Mouse (Mus musculus) ES-Bruce4 (cell line): ENCODE results near the gene Dis3l2. TPM values are rescaled to one million over a fixed set of nuclear protein-coding genes. Genes with fewer than 3 reads are reported as not detected.

Experiments
- H3K27ac ChIP-seq: 2 replicates; pipeline ENCODE4 v1.5.1; 2012; ENCODE audit warnings: low read length, inconsistent platforms; ENCODE audit not compliant: insufficient read depth
- H3K27me3 ChIP-seq: 2 replicates; pipeline ENCODE4 v1.6.1; 2012; ENCODE audit warnings: mild to moderate bottlenecking, low read length, inconsistent platforms; ENCODE audit not compliant: control insufficient read depth, poor library complexity, insufficient read depth, severe bottlenecking
- H3K36me3 ChIP-seq: 2 replicates; pipeline ENCODE4 v1.6.1; 2012; ENCODE audit warnings: inconsistent platforms, mild to moderate bottlenecking, low read length, moderate library complexity; ENCODE audit not compliant: control insufficient read depth, poor library complexity, insufficient read depth, severe bottlenecking
- H3K4me1 ChIP-seq: one replicate; pipeline ENCODE4 v1.8.1; 2011; ENCODE audit warnings: low read length; ENCODE audit not compliant: control insufficient read depth, insufficient read depth
- H3K4me3 ChIP-seq: 2 replicates; pipeline ENCODE4 v1.5.1; 2011; ENCODE audit warnings: low read depth, mild to moderate bottlenecking, low read length
- H3K9ac ChIP-seq: 2 replicates; pipeline ENCODE4 v1.6.1; 2012; ENCODE audit warnings: low read depth, mild to moderate bottlenecking, inconsistent platforms; ENCODE audit not compliant: poor library complexity, severe bottlenecking
- H3K9me3 ChIP-seq: replicated peaks from 2 replicates; pipeline ENCODE4 v1.6.1; 2012; ENCODE audit warnings: mild to moderate bottlenecking, low read length, inconsistent platforms; ENCODE audit not compliant: control insufficient read depth, poor library complexity, insufficient read depth, severe bottlenecking
- CTCF ChIP-seq: IDR thresholded peaks from one replicate; pipeline ENCODE4 v1.8.1; 2011; ENCODE audit warnings: low read depth, low read length
- EP300 ChIP-seq: IDR thresholded peaks from 2 replicates; pipeline ENCODE4 v1.6.1; 2011; ENCODE audit warnings: low read depth, low read length; ENCODE audit not compliant: insufficient read depth
- POLR2A ChIP-seq: IDR thresholded peaks from one replicate; pipeline ENCODE4 v1.8.1; 2011; ENCODE audit warnings: low read length; ENCODE audit not compliant: insufficient read depth
- polyA plus RNA-seq: library from polyadenylated mRNA; stranded (reverse); fragments of >200 nt; gene quantifications from 2 replicates; pipeline ENCODE4 v1.2.4, GENCODE M21; 2011; ENCODE audit warnings: low read depth; ENCODE audit not compliant: missing spikeins, insufficient read depth, insufficient read length

The Dis3l2 gene
- polyA plus RNA-seq, 1 experiment: 19.6 TPM

- H3K4me3 ChIP-seq: no peak overlapping the region
- H3K27me3 ChIP-seq: no peaks in the 10 kb centered on the region
- H3K9me3 ChIP-seq: no peaks in the 10 kb centered on the region
- no peak overlapping the region for H3K9ac ChIP-seq
- H3K4me1 ChIP-seq: no peaks in the 10 kb centered on the region
- H3K36me3 ChIP-seq: no peaks in the 10 kb centered on the region
- TF ChIP-seq CTCF: peak; percentile 57
- no peak for TF ChIP-seq POLR2A
- H3K27ac ChIP-seq: no peak overlapping the region
Observed at GRCm38 (mm10) chr1:86696948-86697347, 6.7 kb upstream of the Dis3l2 start.

GRCm38 (mm10) chr1:86698721-86699120 is 4.9 kb upstream of the Dis3l2 start:
- TF ChIP-seq CTCF (peak; percentile 40), EP300 (no peak)

DNA sequence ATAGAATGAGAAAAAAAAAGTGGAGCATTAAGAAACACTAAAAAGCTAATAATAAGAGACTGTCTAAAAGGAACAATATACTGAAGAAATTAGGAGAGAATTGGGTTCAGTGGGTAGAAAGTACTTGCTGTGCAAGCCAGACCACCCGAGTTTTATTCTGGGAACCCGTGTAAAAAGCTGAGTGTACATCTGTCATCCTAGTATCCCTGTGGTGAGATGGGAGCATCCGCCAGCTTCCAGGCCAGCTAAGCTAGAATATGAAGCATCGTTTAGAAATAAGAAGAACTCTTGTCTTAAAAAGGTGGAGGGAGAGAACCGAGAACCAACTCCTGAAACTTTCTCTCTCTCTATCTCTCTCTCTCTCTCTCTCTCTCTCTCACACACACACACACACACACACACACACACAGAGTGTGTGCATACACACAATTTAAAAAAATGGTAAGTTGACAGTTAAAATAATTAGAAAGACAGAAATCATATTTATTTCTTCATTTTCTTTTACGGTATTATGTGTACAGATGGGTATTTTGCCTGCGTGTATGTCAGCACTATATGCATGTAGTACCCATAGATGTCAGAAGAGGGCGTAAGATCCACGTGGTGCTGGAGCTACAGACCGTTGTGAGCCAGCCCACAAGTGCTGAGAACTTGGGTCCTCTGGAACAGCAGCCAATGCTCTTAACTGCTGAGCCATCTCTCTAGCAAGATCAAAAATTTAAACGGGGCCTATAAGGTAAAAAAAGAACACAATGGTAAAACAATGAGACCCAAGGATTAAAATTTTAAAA is 4.1 kb upstream of the Dis3l2 start:
- Histone ChIP-seq H3K36me3 (no peaks in the 10 kb centered on the region), H3K27ac (no peak overlapping the region), H3K9me3 (no peaks in the 10 kb centered on the region), H3K27me3 (no peaks in the 10 kb centered on the region), H3K4me3 (no peak overlapping the region), H3K9ac (no peak overlapping the region), H3K4me1 (no peaks in the 10 kb centered on the region)
- TF ChIP-seq CTCF (peak; percentile 75), EP300 (no peak)

More at GRCm38 (mm10) chr1:86698721-86699120, 4.9 kb upstream of the Dis3l2 start:
- no peak overlapping the region for H3K27ac ChIP-seq
- no peaks in the 10 kb centered on the region for H3K9me3 ChIP-seq
- no peaks in the 10 kb centered on the region for H3K27me3 ChIP-seq
- H3K4me1 ChIP-seq: no peaks in the 10 kb centered on the region
- H3K4me3 ChIP-seq: no peak overlapping the region
- no peak overlapping the region for H3K9ac ChIP-seq
- no peaks in the 10 kb centered on the region for H3K36me3 ChIP-seq

- no peak overlapping the region for H3K9ac ChIP-seq
- H3K36me3 ChIP-seq: no peaks in the 10 kb centered on the region
- H3K4me3 ChIP-seq: no peak overlapping the region
- H3K9me3 ChIP-seq: no peaks in the 10 kb centered on the region
- H3K27ac ChIP-seq: no peak overlapping the region
- no peaks in the 10 kb centered on the region for H3K4me1 ChIP-seq
- H3K27me3 ChIP-seq: no peaks in the 10 kb centered on the region
- no peak for TF ChIP-seq EP300
- TF ChIP-seq POLR2A: no peak
- no peak for TF ChIP-seq CTCF
Observed at GRCm38 (mm10) chr1:86700367-86700766, 3.2 kb upstream of the Dis3l2 start.

DNA sequence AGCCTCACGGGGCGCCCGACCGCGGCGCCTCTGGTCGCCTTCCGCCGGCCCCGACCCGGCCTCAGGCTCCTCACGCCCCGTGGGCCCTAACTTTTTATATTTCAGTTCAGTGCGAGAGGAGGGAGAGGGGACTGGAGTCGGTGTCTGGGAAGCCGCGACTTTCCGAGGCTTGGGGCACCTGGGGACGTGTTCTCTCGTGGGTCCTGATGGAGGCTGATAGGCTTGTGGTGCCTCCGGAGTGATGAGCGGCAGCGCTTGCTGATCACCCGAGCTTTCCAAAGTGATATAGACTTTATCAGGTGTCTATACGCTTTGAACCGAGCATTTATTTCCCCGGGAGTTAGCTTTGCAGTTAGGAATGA is 338 bp downstream of the Dis3l2 start:
- Histone ChIP-seq H3K9me3 (no peaks in the 10 kb centered on the region), H3K36me3 (no peaks in the 10 kb centered on the region), H3K4me3 (peak overlapping the region; percentile 63), H3K4me1 (no peaks in the 10 kb centered on the region), H3K27me3 (no peaks in the 10 kb centered on the region), H3K27ac (no peak overlapping the region), H3K9ac (peak overlapping the region; percentile 95)
- TF ChIP-seq CTCF: no peak
- no peak for TF ChIP-seq EP300
- no peak for TF ChIP-seq POLR2A

DNA sequence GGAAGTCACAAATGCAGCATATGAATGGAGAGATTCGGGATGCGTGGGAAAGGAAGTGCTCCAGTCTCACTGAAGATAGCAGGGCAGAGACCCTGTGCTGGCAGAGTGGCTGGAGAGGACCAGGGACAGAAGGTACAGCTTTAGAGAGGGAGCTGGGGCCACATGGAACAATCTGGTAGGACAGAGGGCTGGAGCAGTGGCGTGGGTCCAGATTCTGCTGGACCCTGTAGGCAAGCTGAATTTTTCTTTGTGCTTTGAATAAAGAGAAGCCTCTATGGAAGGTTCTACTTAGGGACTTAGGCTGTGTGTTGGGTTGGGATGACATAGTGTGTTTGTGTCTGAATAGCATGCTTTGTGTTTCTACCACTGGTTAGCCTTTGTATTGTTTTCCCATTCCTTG is 1.9 kb downstream of the Dis3l2 start:
- Histone ChIP-seq H3K4me1 (no peaks in the 10 kb centered on the region), H3K9me3 (no peaks in the 10 kb centered on the region), H3K27ac (no peak overlapping the region), H3K9ac (no peak overlapping the region), H3K36me3 (no peaks in the 10 kb centered on the region), H3K27me3 (no peaks in the 10 kb centered on the region), H3K4me3 (no peak overlapping the region)
- TF ChIP-seq POLR2A (no peak), CTCF (no peak), EP300 (no peak)
